Mouse (Mus musculus): Measurements from ENCODE around the gene Dhx57. TPM values are rescaled to one million over a fixed set of nuclear protein-coding genes. Genes with fewer than 3 reads are reported as not detected.

Dhx57 gene
- polyA plus RNA-seq, 1 experiment: 24.4 TPM

GRCm38 (mm10) chr17:80252757-80253525, 37.3 kb downstream of the Dhx57 start:
- Histone ChIP-seq H3K4me3 (replicated peaks; ENCODE audit: insufficient read depth, low read depth, low read length) (no peak overlapping the region), H3K27me3 (ENCODE audit: control insufficient read depth, insufficient read depth, low read length) (no peaks in the 10 kb centered on the region), H3K4me1 (ENCODE audit: control insufficient read depth, insufficient read depth, low read length) (no peaks in the 10 kb centered on the region), H3K27ac (ENCODE audit: insufficient read depth, low read length) (no peak overlapping the region)
- no peak for TF ChIP-seq POLR2A (IDR thresholded peaks at IDR 0.05; ENCODE audit: borderline replicate concordance, insufficient read depth, low read length)
- no peak for TF ChIP-seq CTCF (IDR thresholded peaks at IDR 0.05; ENCODE audit: borderline replicate concordance, insufficient read depth, low read depth, low read length)
- DNase-seq: no peak
- WGBS: 69% methylated on average over 13 of the region's 13 CpGs

- Histone ChIP-seq H3K27me3 (ENCODE audit: control insufficient read depth, insufficient read depth, low read length) (no peaks in the 10 kb centered on the region), H3K27ac (ENCODE audit: insufficient read depth, low read length) (no peak overlapping the region), H3K4me3 (replicated peaks; ENCODE audit: insufficient read depth, low read depth, low read length) (no peak overlapping the region), H3K4me1 (ENCODE audit: control insufficient read depth, insufficient read depth, low read length) (no peaks in the 10 kb centered on the region)
- DNase-seq: no peak
- TF ChIP-seq POLR2A (IDR thresholded peaks at IDR 0.05; ENCODE audit: borderline replicate concordance, insufficient read depth, low read length) (no peak), CTCF (IDR thresholded peaks at IDR 0.05; ENCODE audit: borderline replicate concordance, insufficient read depth, low read depth, low read length) (no peak)
- 67% methylated on average over 13 of the region's 13 CpGs for WGBS
Observed at GRCm38 (mm10) chr17:80243116-80243515, 47.2 kb downstream of the Dhx57 start.

GRCm38 (mm10) chr17:80241594-80241993, 48.7 kb downstream of the Dhx57 start:
- Histone ChIP-seq H3K27ac (ENCODE audit: insufficient read depth, low read length) (no peak overlapping the region), H3K4me1 (ENCODE audit: control insufficient read depth, insufficient read depth, low read length) (no peaks in the 10 kb centered on the region), H3K27me3 (ENCODE audit: control insufficient read depth, insufficient read depth, low read length) (no peaks in the 10 kb centered on the region), H3K4me3 (replicated peaks; ENCODE audit: insufficient read depth, low read depth, low read length) (no peak overlapping the region)
- WGBS: 82% methylated on average over 9 of the region's 9 CpGs
- TF ChIP-seq POLR2A (IDR thresholded peaks at IDR 0.05; ENCODE audit: borderline replicate concordance, insufficient read depth, low read length) (no peak), CTCF (IDR thresholded peaks at IDR 0.05; ENCODE audit: borderline replicate concordance, insufficient read depth, low read depth, low read length) (no peak)
- DNase-seq: no peak

GRCm38 (mm10) chr17:80237475-80237874, 52.8 kb downstream of the Dhx57 start:
- Histone ChIP-seq H3K4me3 (replicated peaks; ENCODE audit: insufficient read depth, low read depth, low read length) (no peak overlapping the region), H3K27ac (ENCODE audit: insufficient read depth, low read length) (no peak overlapping the region), H3K27me3 (ENCODE audit: control insufficient read depth, insufficient read depth, low read length) (no peaks in the 10 kb centered on the region), H3K4me1 (ENCODE audit: control insufficient read depth, insufficient read depth, low read length) (no peaks in the 10 kb centered on the region)
- TF ChIP-seq CTCF (IDR thresholded peaks at IDR 0.05; ENCODE audit: borderline replicate concordance, insufficient read depth, low read depth, low read length) (no peak), POLR2A (IDR thresholded peaks at IDR 0.05; ENCODE audit: borderline replicate concordance, insufficient read depth, low read length) (no peak)
- 76% methylated on average over 5 of the region's 5 CpGs for WGBS
- no peak for DNase-seq

GRCm38 (mm10) chr17:80236805-80237204, 53.5 kb downstream of the Dhx57 start:
- H3K4me3 ChIP-seq (replicated peaks; ENCODE audit: insufficient read depth, low read depth, low read length): no peak overlapping the region
- no peak overlapping the region for H3K27ac ChIP-seq (ENCODE audit: insufficient read depth, low read length)
- DNase-seq: no peak
- H3K4me1 ChIP-seq (ENCODE audit: control insufficient read depth, insufficient read depth, low read length): no peaks in the 10 kb centered on the region
- WGBS: 97% methylated on average over 3 of the region's 3 CpGs
- H3K27me3 ChIP-seq (ENCODE audit: control insufficient read depth, insufficient read depth, low read length): no peaks in the 10 kb centered on the region
- no peak for TF ChIP-seq CTCF (IDR thresholded peaks at IDR 0.05; ENCODE audit: borderline replicate concordance, insufficient read depth, low read depth, low read length)
- no peak for TF ChIP-seq POLR2A (IDR thresholded peaks at IDR 0.05; ENCODE audit: borderline replicate concordance, insufficient read depth, low read length)

- Histone ChIP-seq H3K4me1 (ENCODE audit: control insufficient read depth, insufficient read depth, low read length) (no peaks in the 10 kb centered on the region), H3K27me3 (ENCODE audit: control insufficient read depth, insufficient read depth, low read length) (no peaks in the 10 kb centered on the region), H3K27ac (ENCODE audit: insufficient read depth, low read length) (no peak overlapping the region), H3K4me3 (replicated peaks; ENCODE audit: insufficient read depth, low read depth, low read length) (no peak overlapping the region)
- no peak for DNase-seq
- 92% methylated on average over 3 of the region's 3 CpGs for WGBS
- TF ChIP-seq CTCF (IDR thresholded peaks at IDR 0.05; ENCODE audit: borderline replicate concordance, insufficient read depth, low read depth, low read length): no peak
- no peak for TF ChIP-seq POLR2A (IDR thresholded peaks at IDR 0.05; ENCODE audit: borderline replicate concordance, insufficient read depth, low read length)
Observed at GRCm38 (mm10) chr17:80235477-80235876, 54.8 kb downstream of the Dhx57 start.

GRCm38 (mm10) chr17:80234376-80234775, 55.9 kb downstream of the Dhx57 start:
- no peak overlapping the region for H3K27ac ChIP-seq (ENCODE audit: insufficient read depth, low read length)
- no peaks in the 10 kb centered on the region for H3K27me3 ChIP-seq (ENCODE audit: control insufficient read depth, insufficient read depth, low read length)
- no peaks in the 10 kb centered on the region; the same call in 1 of the 2 replicates for H3K4me1 ChIP-seq (ENCODE audit: control insufficient read depth, insufficient read depth, low read length)
- no peak overlapping the region for H3K4me3 ChIP-seq (replicated peaks; ENCODE audit: insufficient read depth, low read depth, low read length)
- TF ChIP-seq CTCF (IDR thresholded peaks at IDR 0.05; ENCODE audit: borderline replicate concordance, insufficient read depth, low read depth, low read length) (no peak), POLR2A (IDR thresholded peaks at IDR 0.05; ENCODE audit: borderline replicate concordance, insufficient read depth, low read length) (no peak)
- 77% methylated on average over 7 of the region's 7 CpGs for WGBS
- DNase-seq: no peak

- H3K4me3 ChIP-seq (replicated peaks; ENCODE audit: insufficient read depth, low read depth, low read length): no peak overlapping the region
- H3K27ac ChIP-seq (ENCODE audit: insufficient read depth, low read length): no peak overlapping the region
- no peaks in the 10 kb centered on the region; the same call in 1 of the 2 replicates for H3K4me1 ChIP-seq (ENCODE audit: control insufficient read depth, insufficient read depth, low read length)
- TF ChIP-seq CTCF (IDR thresholded peaks at IDR 0.05; ENCODE audit: borderline replicate concordance, insufficient read depth, low read depth, low read length) (no peak), POLR2A (IDR thresholded peaks at IDR 0.05; ENCODE audit: borderline replicate concordance, insufficient read depth, low read length) (no peak)
- H3K27me3 ChIP-seq (ENCODE audit: control insufficient read depth, insufficient read depth, low read length): no peaks in the 10 kb centered on the region
- WGBS: 93% methylated on average over 5 of the region's 5 CpGs
- no peak for DNase-seq
Observed at GRCm38 (mm10) chr17:80233844-80234243, 56.4 kb downstream of the Dhx57 start.

All from cerebellum, adult 2 months (tissue).